Mouse (Mus musculus): ENCODE results near the gene Rcor1.
"Not testable (repeated sequence)": the region's sequence is repeated elsewhere in the genome, so short reads cannot be mapped to it uniquely, and the experiment has no call there.

Gene Rcor1

GRCm38 (mm10) chr12:111069299-111069698 is 30.1 kb downstream of the Rcor1 start:
- not testable (repeated sequence) for DNase-seq (ENCODE audit: low spot score)

- no peak for DNase-seq (ENCODE audit: low spot score)
Measured at GRCm38 (mm10) chr12:111071009-111071408, 31.9 kb downstream of the Rcor1 start.

GRCm38 (mm10) chr12:111071477-111072152 is 32.5 kb downstream of the Rcor1 start:
- no peak for DNase-seq (ENCODE audit: low spot score)

GRCm38 (mm10) chr12:111076385-111076965 is 37.3 kb downstream of the Rcor1 start:
- no peak for DNase-seq (ENCODE audit: low spot score)

GRCm38 (mm10) chr12:111085579-111085978 is 46.4 kb downstream of the Rcor1 start:
- DNase-seq (ENCODE audit: low spot score), result no peak

GRCm38 (mm10) chr12:111087066-111087465 is 47.9 kb downstream of the Rcor1 start:
- no peak for DNase-seq (ENCODE audit: low spot score)

- DNase-seq (ENCODE audit: low spot score), result peak; percentile 90
Measured at GRCm38 (mm10) chr12:111088186-111088585, 49.0 kb downstream of the Rcor1 start.

- DNase-seq (ENCODE audit: low spot score), result no peak
Measured at GRCm38 (mm10) chr12:111088731-111089141, 49.6 kb downstream of the Rcor1 start.

- no peak for DNase-seq (ENCODE audit: low spot score)
Measured at GRCm38 (mm10) chr12:111089145-111089544, 50.0 kb downstream of the Rcor1 start.

GRCm38 (mm10) chr12:111090801-111091200 is 51.6 kb downstream of the Rcor1 start:
- no peak for DNase-seq (ENCODE audit: low spot score)

GRCm38 (mm10) chr12:111091981-111092380 is 52.8 kb downstream of the Rcor1 start:
- no peak for DNase-seq (ENCODE audit: low spot score)

GRCm38 (mm10) chr12:111094073-111094472 is 54.9 kb downstream of the Rcor1 start:
- DNase-seq (ENCODE audit: low spot score), result no peak

- DNase-seq (ENCODE audit: low spot score), result no peak
Measured at GRCm38 (mm10) chr12:111095086-111095485, 55.9 kb downstream of the Rcor1 start.

- DNase-seq (ENCODE audit: low spot score), result no peak
Measured at GRCm38 (mm10) chr12:111096249-111096648, 57.1 kb downstream of the Rcor1 start.

GRCm38 (mm10) chr12:111097036-111097435 is 57.9 kb downstream of the Rcor1 start:
- DNase-seq (ENCODE audit: low spot score), result no peak

GRCm38 (mm10) chr12:111111176-111111575 is 72.0 kb downstream of the Rcor1 start:
- no peak for DNase-seq (ENCODE audit: low spot score)

GRCm38 (mm10) chr12:111114593-111114992 is 75.4 kb downstream of the Rcor1 start:
- DNase-seq (ENCODE audit: low spot score), result no peak

- no peak for DNase-seq (ENCODE audit: low spot score)
Measured at GRCm38 (mm10) chr12:111119506-111120085, 80.4 kb downstream of the Rcor1 start.

- DNase-seq (ENCODE audit: low spot score), result no peak
Measured at GRCm38 (mm10) chr12:111120976-111121645, 82.0 kb downstream of the Rcor1 start.

GRCm38 (mm10) chr12:111122332-111122852 is 83.2 kb downstream of the Rcor1 start:
- no peak for DNase-seq (ENCODE audit: low spot score)

GRCm38 (mm10) chr12:111124601-111125260 is 85.6 kb downstream of the Rcor1 start:
- DNase-seq (ENCODE audit: low spot score), result no peak

- DNase-seq (ENCODE audit: low spot score), result no peak
Measured at GRCm38 (mm10) chr12:111125666-111126065, 86.5 kb downstream of the Rcor1 start.
